Mouse (Mus musculus): ENCODE results near the gene Srrd.

Gene Srrd

GRCm38 (mm10) chr5:112288193-112289141 is 54.4 kb downstream of the Srrd start:
- DNase-seq (ENCODE audit: low spot score in 2 of 2): no peak

- DNase-seq (ENCODE audit: low spot score in 2 of 2): no peak
Observed at GRCm38 (mm10) chr5:112287652-112288051, 55.2 kb downstream of the Srrd start.

All from thymus, postnatal 10 days (tissue).